Mouse (Mus musculus) limb, embryonic 12.5 days (tissue): ENCODE measurements at regions not wholly inside any gene's neighbourhood (a gene's known extent, or its start where the extent isn't known, plus 50 kb on each side); places are given as distances from the start of the nearest gene placed in this dataset.
"Not testable (repeated sequence)": the region's sequence is repeated elsewhere in the genome, so short reads cannot be mapped to it uniquely, and the experiment has no call there.

Source experiments
- ATAC-seq: fragments of 200-750 bp; cut with Nextera tagmentation; 2 replicates; pipeline ENCODE4 v1.8.0; 2017; ENCODE audit warnings: low read depth, moderate TSS enrichment; ENCODE audit not compliant: insufficient number of reproducible peaks, insufficient read depth, low FRiP score, low TSS enrichment
- H3K27ac ChIP-seq: fragments of 300-500 bp; sonication (generic); 2 replicates; pipeline ENCODE4 v1.5.1; 2016; ENCODE audit warnings: mild to moderate bottlenecking, moderate library complexity
- H3K27me3 ChIP-seq: fragments of 300-500 bp; sonication (generic); 2 replicates; pipeline ENCODE4 v1.6.1; 2016; ENCODE audit warnings: mild to moderate bottlenecking, moderate library complexity
- H3K36me3 ChIP-seq: fragments of 300-500 bp; sonication (generic); 2 replicates; pipeline ENCODE4 v1.6.1; 2016; ENCODE audit warnings: mild to moderate bottlenecking, moderate library complexity
- H3K4me1 ChIP-seq: fragments of 300-500 bp; sonication (generic); replicated peaks from 2 replicates; pipeline ENCODE4 v1.6.1; 2016
- H3K4me2 ChIP-seq: fragments of 300-500 bp; sonication (generic); 2 replicates; pipeline ENCODE4 v1.6.1; 2016; ENCODE audit warnings: mild to moderate bottlenecking, moderate library complexity
- H3K4me3 ChIP-seq: fragments of 300-500 bp; sonication (generic); replicated peaks from 2 replicates; pipeline ENCODE4 v1.5.1; 2016; ENCODE audit warnings: mild to moderate bottlenecking
- H3K9ac ChIP-seq: fragments of 300-500 bp; sonication (generic); replicated peaks from 2 replicates; pipeline ENCODE4 v1.6.1; 2016; ENCODE audit warnings: mild to moderate bottlenecking, moderate library complexity
- H3K9me3 ChIP-seq: fragments of 300-500 bp; sonication (generic); 2 replicates; pipeline ENCODE4 v1.6.1; 2016; ENCODE audit warnings: mild to moderate bottlenecking, moderate library complexity
- WGBS: fragments of 180-500 bp; shearing (Covaris S2); methylation state at CpG from one replicate; pipeline ENCODE4 v1.1.7; 2016; 5-methylcytosine and 5-hydroxymethylcytosine counted together

DNA sequence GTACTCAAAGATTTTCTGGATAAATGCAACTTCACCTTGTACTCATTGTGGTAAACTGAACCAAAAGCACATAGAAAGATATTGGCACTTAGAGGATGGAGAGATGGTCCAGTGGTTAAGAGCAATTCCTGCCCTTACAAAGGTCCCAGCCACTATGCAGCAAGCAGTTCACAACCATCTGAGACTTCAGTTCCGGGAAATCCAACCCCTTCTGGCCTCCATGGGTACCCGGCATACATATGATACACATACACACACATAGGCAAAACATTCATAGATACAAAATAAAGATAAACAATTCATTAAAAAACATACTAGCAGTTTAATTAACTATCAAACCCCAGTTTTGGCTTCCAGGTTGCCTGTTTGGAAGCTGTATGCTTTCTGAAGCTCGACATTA is 189.5 kb upstream of the Tmem45b start:
- WGBS = 93% methylated on average over 3 of the region's 3 CpGs
- H3K36me3 ChIP-seq = no peaks in the 10 kb centered on the region
- ATAC-seq = no peak
- no peak overlapping the region for H3K4me2 ChIP-seq
- no peaks in the 10 kb centered on the region for H3K9me3 ChIP-seq
- H3K27me3 ChIP-seq = no peaks in the 10 kb centered on the region
- no peak overlapping the region for H3K4me3 ChIP-seq
- H3K4me1 ChIP-seq = no peaks in the 10 kb centered on the region
- H3K9ac ChIP-seq = no peak overlapping the region
- H3K27ac ChIP-seq = no peak overlapping the region

DNA sequence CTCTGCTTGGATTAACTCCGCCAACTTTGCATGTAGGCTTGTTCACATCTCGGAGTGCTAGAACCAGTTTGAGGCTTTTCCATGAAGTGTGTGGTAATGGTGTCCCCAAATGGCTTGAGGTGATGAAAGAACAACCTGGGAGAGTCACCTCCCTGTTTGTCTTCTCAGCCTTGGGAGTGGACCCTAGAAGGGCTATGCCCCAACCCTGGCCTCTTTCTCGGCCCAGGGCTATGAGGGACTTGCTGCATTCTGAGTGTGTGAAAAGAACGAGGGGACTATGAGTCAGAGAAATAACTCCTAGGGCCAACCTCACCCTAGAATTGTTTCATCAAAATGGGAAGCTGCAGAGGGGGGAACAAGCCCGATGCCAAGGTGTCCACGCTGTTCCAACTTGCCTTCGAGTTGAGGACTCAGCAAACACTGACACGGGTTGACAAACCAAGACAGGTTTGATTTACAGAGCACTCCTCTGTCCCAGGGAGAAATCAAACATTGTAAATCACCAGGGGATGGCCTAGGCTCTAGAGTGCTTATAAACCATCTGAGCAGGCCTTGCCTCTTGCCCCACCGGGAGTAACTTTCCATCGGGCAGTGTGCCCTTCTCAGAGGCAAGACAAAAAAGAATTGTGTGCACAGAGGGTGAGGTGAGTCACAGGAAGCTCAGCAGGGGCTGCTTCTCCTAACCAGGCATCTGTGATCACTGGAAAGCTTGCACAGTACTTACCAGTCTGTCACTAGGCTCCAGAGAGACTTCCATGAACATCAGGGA is 186.3 kb upstream of the Tmem45b start:
- WGBS = 77% methylated on average over 10 of the region's 10 CpGs
- ATAC-seq = no peak
- H3K4me1 ChIP-seq = no peaks in the 10 kb centered on the region

DNA sequence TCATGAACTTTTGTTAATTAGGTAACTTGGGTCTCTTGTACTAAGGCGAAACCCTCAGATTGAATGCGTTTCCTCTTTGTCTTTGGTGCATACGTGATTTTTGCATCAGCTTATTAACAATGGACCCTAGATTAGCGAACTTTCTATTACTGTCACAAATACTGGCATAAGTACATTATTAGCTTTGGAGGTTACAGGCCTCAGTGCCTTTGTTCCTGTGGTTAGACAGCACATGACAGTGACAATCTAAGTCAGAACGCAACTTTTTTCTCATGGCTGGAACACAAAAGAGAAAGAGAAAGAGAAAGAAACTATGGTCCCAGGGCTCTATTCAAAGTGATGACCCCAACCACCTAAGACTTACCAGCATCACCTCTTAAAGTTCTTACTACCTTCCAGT is 184.8 kb upstream of the Tmem45b start:
- no peak overlapping the region for H3K4me2 ChIP-seq
- no peaks in the 10 kb centered on the region for H3K4me1 ChIP-seq
- H3K4me3 ChIP-seq = no peak overlapping the region
- WGBS = 93% methylated on average over 5 of the region's 5 CpGs
- no peak for ATAC-seq
- H3K27ac ChIP-seq = no peak overlapping the region
- no peaks in the 10 kb centered on the region for H3K36me3 ChIP-seq
- no peak overlapping the region for H3K9ac ChIP-seq
- H3K9me3 ChIP-seq = no peaks in the 10 kb centered on the region
- H3K27me3 ChIP-seq = no peaks in the 10 kb centered on the region

More for the DNA sequence above, 186.3 kb upstream of the Tmem45b start:
- Histone ChIP-seq H3K36me3 (no peaks in the 10 kb centered on the region), H3K9ac (no peak overlapping the region), H3K4me2 (no peak overlapping the region), H3K4me3 (no peak overlapping the region), H3K27ac (no peak overlapping the region), H3K27me3 (no peaks in the 10 kb centered on the region), H3K9me3 (no peaks in the 10 kb centered on the region)

- 81% methylated on average over 9 of the region's 9 CpGs for WGBS
- H3K4me3 ChIP-seq = no peak overlapping the region
- H3K27me3 ChIP-seq = no peaks in the 10 kb centered on the region
- no peaks in the 10 kb centered on the region for H3K4me1 ChIP-seq
- H3K9ac ChIP-seq = no peak overlapping the region
- H3K9me3 ChIP-seq = no peaks in the 10 kb centered on the region
- ATAC-seq = no peak
- no peaks in the 10 kb centered on the region for H3K36me3 ChIP-seq
- H3K4me2 ChIP-seq = no peak overlapping the region
- no peak overlapping the region for H3K27ac ChIP-seq
Observed at GRCm38 (mm10) chr9:31648551-31648950, 184.3 kb upstream of the Tmem45b start.

GRCm38 (mm10) chr9:31645114-31645513 is 180.9 kb upstream of the Tmem45b start:
- H3K4me2 ChIP-seq = no peak overlapping the region
- ATAC-seq = no peak
- H3K27me3 ChIP-seq = no peaks in the 10 kb centered on the region
- no peaks in the 10 kb centered on the region for H3K4me1 ChIP-seq
- H3K4me3 ChIP-seq = no peak overlapping the region
- no peak overlapping the region for H3K27ac ChIP-seq
- H3K9me3 ChIP-seq = no peaks in the 10 kb centered on the region
- WGBS = 88% methylated on average over 7 of the region's 7 CpGs
- no peaks in the 10 kb centered on the region for H3K36me3 ChIP-seq
- H3K9ac ChIP-seq = no peak overlapping the region

GRCm38 (mm10) chr9:31644106-31644505 is 179.8 kb upstream of the Tmem45b start:
- no peaks in the 10 kb centered on the region for H3K9me3 ChIP-seq
- no peak overlapping the region for H3K9ac ChIP-seq
- H3K4me1 ChIP-seq = no peaks in the 10 kb centered on the region
- H3K27ac ChIP-seq = no peak overlapping the region
- no peak overlapping the region for H3K4me2 ChIP-seq
- H3K27me3 ChIP-seq = no peaks in the 10 kb centered on the region
- H3K36me3 ChIP-seq = no peaks in the 10 kb centered on the region
- no peak for ATAC-seq
- 75% methylated on average over 3 of the region's 3 CpGs for WGBS
- no peak overlapping the region for H3K4me3 ChIP-seq

DNA sequence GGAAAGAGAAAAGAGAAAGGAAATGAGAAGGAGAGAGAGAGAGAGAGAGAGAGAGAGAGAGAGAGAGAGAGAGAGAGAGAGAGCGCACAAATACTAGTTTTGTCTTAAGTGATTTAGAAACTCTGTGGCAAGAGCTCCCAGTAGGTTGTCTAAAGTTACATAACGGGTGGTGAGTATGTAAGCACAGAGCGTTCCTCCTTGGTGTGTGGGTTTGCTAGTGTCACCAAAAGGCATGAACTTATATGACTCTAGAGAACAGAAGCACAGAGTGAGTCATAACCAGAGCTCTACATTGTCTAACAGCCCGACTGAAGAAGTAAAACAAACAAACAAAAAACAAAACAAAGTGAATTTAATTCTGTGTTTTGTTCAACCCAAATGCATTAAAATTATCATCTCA is 177.9 kb upstream of the Tmem45b start:
- 82% methylated on average over 4 of the region's 4 CpGs for WGBS
- Histone ChIP-seq H3K36me3 (no peaks in the 10 kb centered on the region), H3K9ac (no peak overlapping the region), H3K4me3 (no peak overlapping the region), H3K9me3 (peaks cover 2% of the 10 kb centered on the region), H3K4me1 (no peaks in the 10 kb centered on the region), H3K27me3 (no peaks in the 10 kb centered on the region), H3K27ac (no peak overlapping the region), H3K4me2 (no peak overlapping the region)
- no peak for ATAC-seq

DNA sequence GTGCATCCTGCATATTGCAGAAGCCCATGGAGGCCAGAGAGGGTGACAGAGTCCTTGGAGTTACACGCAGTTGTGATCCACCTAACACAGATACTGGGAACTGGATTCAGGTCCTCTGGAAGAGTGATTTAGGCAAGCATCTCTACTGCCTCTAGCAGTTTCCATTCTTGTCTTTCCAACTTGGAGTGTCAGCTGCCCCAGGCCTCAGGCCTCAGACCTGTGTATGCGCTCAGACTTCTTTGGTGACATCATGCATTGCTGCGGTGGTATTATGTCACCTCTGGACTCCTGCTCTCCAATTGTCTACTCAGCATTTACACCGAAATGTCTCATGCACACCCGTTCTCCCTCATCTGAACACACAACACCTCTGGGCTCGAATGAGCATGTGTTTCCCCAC is 164.0 kb upstream of the Tmem45b start:
- Histone ChIP-seq H3K4me3 (no peak overlapping the region), H3K4me2 (no peak overlapping the region), H3K9ac (no peak overlapping the region), H3K27ac (no peak overlapping the region), H3K9me3 (no peaks in the 10 kb centered on the region), H3K4me1 (no peaks in the 10 kb centered on the region), H3K27me3 (no peaks in the 10 kb centered on the region), H3K36me3 (no peaks in the 10 kb centered on the region)
- WGBS = 87% methylated on average over 6 of the region's 6 CpGs
- no peak for ATAC-seq

DNA sequence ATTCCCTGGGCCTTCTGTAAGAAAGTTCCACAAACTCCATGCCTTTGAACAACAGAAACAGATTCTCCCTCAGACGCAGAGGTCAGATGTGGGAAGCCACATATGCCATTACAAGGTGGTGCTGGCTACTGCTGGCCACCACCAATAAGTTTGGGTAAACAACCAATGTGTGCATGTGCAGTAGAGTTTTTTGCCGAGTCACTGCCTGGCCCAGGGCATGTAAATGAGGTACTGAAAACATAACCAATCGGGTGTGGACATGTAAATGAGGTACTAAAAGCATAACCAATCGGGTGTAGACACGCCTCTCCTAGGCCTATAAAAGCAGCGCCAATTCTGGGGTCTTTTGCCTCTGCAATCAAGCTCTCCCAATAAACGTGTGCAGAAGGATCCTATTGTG is 157.3 kb upstream of the Tmem45b start:
- not testable (repeated sequence) for H3K4me3 ChIP-seq, H3K4me1 ChIP-seq, H3K9ac ChIP-seq, ATAC-seq, H3K4me2 ChIP-seq, H3K27ac ChIP-seq, H3K9me3 ChIP-seq, H3K27me3 ChIP-seq, H3K36me3 ChIP-seq
- WGBS = 92% methylated on average over 7 of the region's 7 CpGs

GRCm38 (mm10) chr9:31619344-31619743 is 155.1 kb upstream of the Tmem45b start:
- Histone ChIP-seq H3K9ac (no peak overlapping the region), H3K27me3 (no peaks in the 10 kb centered on the region), H3K4me3 (no peak overlapping the region), H3K27ac (no peak overlapping the region), H3K36me3 (no peaks in the 10 kb centered on the region), H3K9me3 (0 out of 2 replicates have a peak, but pooled peaks cover 5% of the 10 kb centered on the region), H3K4me2 (no peak overlapping the region), H3K4me1 (peaks cover 1% of the 10 kb centered on the region; the same call in 1 of the 2 replicates)
- WGBS = 73% methylated on average over 6 of the region's 6 CpGs
- no peak for ATAC-seq

DNA sequence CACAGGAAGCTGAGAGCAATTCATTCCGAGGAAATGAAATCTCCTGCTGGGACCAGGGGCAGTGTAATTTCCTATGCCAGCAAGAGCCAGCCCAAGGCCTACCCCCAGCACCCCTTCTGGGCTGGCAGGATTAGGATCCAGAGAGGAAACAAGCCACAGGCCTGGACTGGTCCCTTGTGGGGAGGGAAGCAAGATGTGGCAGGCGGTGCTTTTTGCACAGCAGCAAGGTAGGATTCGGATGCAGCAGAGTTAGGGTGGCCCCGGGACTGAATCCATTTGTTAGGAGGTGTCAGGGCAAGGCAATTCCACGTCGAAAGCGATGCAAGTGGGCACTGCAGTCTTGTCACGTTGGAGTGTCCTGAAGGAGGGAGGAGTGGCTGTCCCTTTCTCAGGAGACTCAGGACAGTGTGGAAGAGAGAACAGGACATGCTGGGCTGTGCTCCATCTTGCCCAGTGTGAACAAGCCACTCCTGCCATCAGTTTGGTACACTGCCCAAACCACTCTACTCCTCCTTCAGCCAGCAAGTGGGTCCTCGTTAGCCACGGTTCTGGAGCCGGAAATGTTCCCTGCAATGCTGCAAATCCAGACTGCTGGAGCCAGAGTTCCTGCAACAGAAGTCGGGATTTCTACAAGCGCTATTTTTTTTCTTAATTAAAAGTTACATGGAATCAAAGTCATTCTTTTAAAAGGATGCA is 150.1 kb upstream of the Tmem45b start:
- Histone ChIP-seq H3K4me3 (no peak overlapping the region), H3K9ac (no peak overlapping the region), H3K27me3 (no peaks in the 10 kb centered on the region), H3K36me3 (no peaks in the 10 kb centered on the region), H3K4me2 (no peak overlapping the region), H3K27ac (no peak overlapping the region), H3K9me3 (no peaks in the 10 kb centered on the region), H3K4me1 (peaks cover 10% of the 10 kb centered on the region; the same call in 1 of the 2 replicates)
- 48% methylated on average over 13 of the region's 13 CpGs for WGBS
- no peak for ATAC-seq
